Mouse (Mus musculus) neural tube, embryonic 15.5 days (tissue): ENCODE measurements around the gene Pmfbp1. TPM values are rescaled to one million over a fixed set of nuclear protein-coding genes. Genes with fewer than 3 reads are reported as not detected.
A peak's percentile ranks its signal among the peaks of the same experiment; 100 is the strongest.

Experiments used
- ATAC-seq: fragments of 200-750 bp; cut with Nextera tagmentation; 2 replicates; pipeline ENCODE4 v1.8.0; 2017; ENCODE audit warnings: mild to moderate bottlenecking, moderate TSS enrichment, moderate library complexity; ENCODE audit not compliant: low FRiP score
- H3K27ac ChIP-seq: fragments of 300-500 bp; sonication (generic); replicated peaks from 2 replicates; pipeline ENCODE4 v1.5.1; 2015; ENCODE audit warnings: mild to moderate bottlenecking, inconsistent platforms
- H3K27me3 ChIP-seq: fragments of 300-500 bp; sonication (generic); replicated peaks from 2 replicates; pipeline ENCODE4 v1.6.1; 2015; ENCODE audit warnings: inconsistent platforms
- H3K36me3 ChIP-seq: fragments of 300-500 bp; sonication (generic); 2 replicates; pipeline ENCODE4 v1.6.1; 2015; ENCODE audit warnings: inconsistent platforms
- H3K4me1 ChIP-seq: fragments of 300-500 bp; sonication (generic); 2 replicates; pipeline ENCODE4 v1.6.1; 2015; ENCODE audit warnings: inconsistent platforms
- H3K4me2 ChIP-seq: fragments of 300-500 bp; sonication (generic); 2 replicates; pipeline ENCODE4 v1.6.1; 2015; ENCODE audit warnings: inconsistent platforms, mild to moderate bottlenecking, moderate library complexity
- H3K4me3 ChIP-seq: fragments of 300-500 bp; sonication (generic); replicated peaks from 2 replicates; pipeline ENCODE4 v1.5.1; 2015; ENCODE audit warnings: mild to moderate bottlenecking, inconsistent platforms
- H3K9ac ChIP-seq: fragments of 300-500 bp; sonication (generic); replicated peaks from 2 replicates; pipeline ENCODE4 v1.6.1; 2015; ENCODE audit warnings: mild to moderate bottlenecking, inconsistent platforms
- H3K9me3 ChIP-seq: fragments of 300-500 bp; sonication (generic); replicated peaks from 2 replicates; pipeline ENCODE4 v1.6.1; 2016; ENCODE audit warnings: inconsistent platforms
- WGBS: fragments of 180-500 bp; shearing (Covaris S2); methylation state at CpG from one replicate; pipeline ENCODE4 v1.1.7; 2015; ENCODE audit warnings: mixed read lengths; 5-methylcytosine and 5-hydroxymethylcytosine counted together
- polyA plus RNA-seq: library from polyadenylated mRNA; unstranded; fragments of >200 nt; fragmentation: Nextera tagmentation; extraction: Ambion mirVana; gene quantifications from 2 replicates; pipeline ENCODE4 v1.2.1, GENCODE M21; 2015

Gene Pmfbp1
- polyA plus RNA-seq, 1 experiment from 2014 or later = 1.5 TPM

GRCm38 (mm10) chr8:109503566-109503965 lies 9.7 kb downstream of the Pmfbp1 start:
- no peaks in the 10 kb centered on the region for H3K27me3 ChIP-seq
- H3K9me3 ChIP-seq = no peaks in the 10 kb centered on the region
- no peaks in the 10 kb centered on the region for H3K36me3 ChIP-seq
- WGBS = 67% methylated on average over 1 of the region's 1 CpGs
- no peak overlapping the region for H3K27ac ChIP-seq
- H3K4me1 ChIP-seq = peaks cover 3% of the 10 kb centered on the region; the same call in 1 of the 2 replicates
- no peak overlapping the region for H3K9ac ChIP-seq
- H3K4me2 ChIP-seq = no peak overlapping the region
- no peak overlapping the region for H3K4me3 ChIP-seq
- no peak for ATAC-seq

- H3K27me3 ChIP-seq = no peaks in the 10 kb centered on the region
- no peak overlapping the region for H3K4me3 ChIP-seq
- no peak overlapping the region for H3K9ac ChIP-seq
- H3K4me2 ChIP-seq = no peak overlapping the region
- 85% methylated on average over 5 of the region's 5 CpGs for WGBS
- H3K4me1 ChIP-seq = no peaks in the 10 kb centered on the region
- no peaks in the 10 kb centered on the region for H3K9me3 ChIP-seq
- no peak for ATAC-seq
- H3K36me3 ChIP-seq = no peaks in the 10 kb centered on the region
- no peak overlapping the region for H3K27ac ChIP-seq
Measured at GRCm38 (mm10) chr8:109505560-109505959, 11.7 kb downstream of the Pmfbp1 start.

GRCm38 (mm10) chr8:109524008-109524407 lies 30.2 kb downstream of the Pmfbp1 start:
- no peak overlapping the region for H3K27ac ChIP-seq
- no peaks in the 10 kb centered on the region for H3K9me3 ChIP-seq
- no peaks in the 10 kb centered on the region for H3K4me1 ChIP-seq
- H3K4me2 ChIP-seq = no peak overlapping the region
- no peak overlapping the region for H3K9ac ChIP-seq
- no peaks in the 10 kb centered on the region for H3K36me3 ChIP-seq
- no peaks in the 10 kb centered on the region for H3K27me3 ChIP-seq
- ATAC-seq = no peak
- H3K4me3 ChIP-seq = no peak overlapping the region
- 90% methylated on average over 2 of the region's 2 CpGs for WGBS

- WGBS = 91% methylated on average over 19 of the region's 19 CpGs
- no peak overlapping the region for H3K27ac ChIP-seq
Measured at GRCm38 (mm10) chr8:109535140-109535990, 41.5 kb downstream of the Pmfbp1 start.

DNA sequence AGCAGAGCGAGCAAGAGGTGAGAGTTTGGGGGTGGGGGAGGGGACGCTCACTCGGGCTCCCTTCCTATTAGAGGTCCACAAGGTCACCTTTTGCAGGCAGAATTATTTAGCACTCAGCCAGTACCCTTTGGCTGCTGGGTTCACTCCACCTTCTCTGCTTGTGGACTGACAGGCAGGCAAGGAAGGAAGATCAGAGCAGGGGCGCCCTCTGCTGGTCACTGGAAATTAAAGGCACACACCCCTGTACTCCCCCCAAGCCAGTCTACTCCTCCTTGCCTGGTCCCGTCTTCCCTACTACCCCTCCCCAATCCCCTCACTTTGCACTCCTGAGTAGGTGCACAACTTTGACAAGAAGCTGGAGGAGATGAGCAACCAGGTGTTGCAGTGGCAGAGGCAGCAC lies 42.9 kb downstream of the Pmfbp1 start:
- Histone ChIP-seq H3K9me3 (no peaks in the 10 kb centered on the region), H3K27ac (peak overlapping the region; percentile 54)

More at GRCm38 (mm10) chr8:109535140-109535990, 41.5 kb downstream of the Pmfbp1 start:
- Histone ChIP-seq H3K27me3 (no peaks in the 10 kb centered on the region), H3K4me3 (no peak overlapping the region), H3K9me3 (no peaks in the 10 kb centered on the region), H3K36me3 (no peaks in the 10 kb centered on the region), H3K4me1 (peaks cover 8% of the 10 kb centered on the region), H3K4me2 (no peak overlapping the region), H3K9ac (no peak overlapping the region)
- no peak for ATAC-seq

DNA sequence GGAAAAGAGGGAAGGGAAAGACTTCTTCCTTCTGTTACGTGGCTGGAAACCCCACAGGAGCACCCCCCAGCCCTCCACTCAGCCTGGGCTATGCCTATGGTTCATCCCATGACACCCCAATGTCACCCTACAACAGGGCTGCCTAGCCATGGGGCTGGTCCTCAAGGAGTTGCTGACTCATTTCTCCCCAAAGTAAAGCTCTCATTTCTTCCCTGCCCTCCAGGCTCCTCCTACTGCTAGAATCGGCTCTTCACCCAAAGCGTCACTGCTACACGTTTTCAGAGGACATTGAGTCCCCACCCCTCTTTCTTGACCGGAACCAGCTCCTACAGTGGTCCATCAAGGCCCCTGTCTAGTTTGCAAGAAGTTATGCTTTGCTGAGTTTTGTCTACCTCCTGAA lies 48.3 kb downstream of the Pmfbp1 start:
- H3K27ac ChIP-seq = no peak overlapping the region
- ATAC-seq = no peak
- H3K36me3 ChIP-seq = peaks cover 10% of the 10 kb centered on the region; the same call in 1 of the 2 replicates
- no peaks in the 10 kb centered on the region for H3K27me3 ChIP-seq
- no peaks in the 10 kb centered on the region for H3K4me1 ChIP-seq
- WGBS = 71% methylated on average over 5 of the region's 5 CpGs
- H3K9me3 ChIP-seq = no peaks in the 10 kb centered on the region
- no peak overlapping the region for H3K4me2 ChIP-seq
- H3K9ac ChIP-seq = no peak overlapping the region
- no peak overlapping the region for H3K4me3 ChIP-seq

More for the DNA sequence above, 42.9 kb downstream of the Pmfbp1 start:
- no peak overlapping the region for H3K4me3 ChIP-seq
- H3K36me3 ChIP-seq = no peaks in the 10 kb centered on the region
- H3K9ac ChIP-seq = no peak overlapping the region; the same call in 1 of the 2 replicates
- 7% methylated on average over 5 of the region's 5 CpGs for WGBS
- H3K27me3 ChIP-seq = no peaks in the 10 kb centered on the region
- H3K4me1 ChIP-seq = peaks cover 8% of the 10 kb centered on the region
- ATAC-seq = peak; percentile 83
- H3K4me2 ChIP-seq = peak overlapping the region; percentile 42

GRCm38 (mm10) chr8:109542748-109543519 lies 49.1 kb downstream of the Pmfbp1 start:
- no peak for ATAC-seq
- no peaks in the 10 kb centered on the region for H3K27me3 ChIP-seq
- no peaks in the 10 kb centered on the region for H3K4me1 ChIP-seq
- WGBS = 81% methylated on average over 8 of the region's 8 CpGs
- no peaks in the 10 kb centered on the region for H3K9me3 ChIP-seq
- no peak overlapping the region for H3K9ac ChIP-seq
- no peak overlapping the region for H3K4me2 ChIP-seq
- H3K27ac ChIP-seq = no peak overlapping the region
- no peak overlapping the region for H3K4me3 ChIP-seq
- peaks cover 17% of the 10 kb centered on the region for H3K36me3 ChIP-seq

DNA sequence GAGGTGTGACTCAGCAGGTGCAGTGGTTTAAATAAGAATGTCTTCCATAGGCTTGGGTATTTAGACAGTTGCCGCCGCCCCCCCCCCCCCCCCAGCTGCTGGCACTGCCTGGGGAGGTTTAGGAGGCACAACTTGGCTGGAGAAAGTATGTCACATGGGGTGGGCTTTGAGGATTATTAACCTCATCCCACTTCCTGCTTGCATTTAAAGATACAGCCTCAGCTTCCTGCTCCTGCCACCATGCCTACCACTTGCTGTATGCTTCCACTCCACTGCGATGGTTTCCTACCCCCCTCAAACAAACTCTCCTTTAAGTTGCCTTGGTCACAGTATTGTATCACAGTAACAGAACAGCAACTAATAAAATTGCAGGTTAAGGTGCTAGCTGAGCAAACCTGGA lies 50.2 kb downstream of the Pmfbp1 start:
- Histone ChIP-seq H3K9me3 (no peaks in the 10 kb centered on the region), H3K27me3 (no peaks in the 10 kb centered on the region), H3K36me3 (peaks cover 28% of the 10 kb centered on the region), H3K9ac (no peak overlapping the region), H3K4me1 (no peaks in the 10 kb centered on the region), H3K27ac (no peak overlapping the region), H3K4me3 (no peak overlapping the region), H3K4me2 (no peak overlapping the region)
- ATAC-seq = no peak
- WGBS = 47% methylated on average over 3 of the region's 3 CpGs

DNA sequence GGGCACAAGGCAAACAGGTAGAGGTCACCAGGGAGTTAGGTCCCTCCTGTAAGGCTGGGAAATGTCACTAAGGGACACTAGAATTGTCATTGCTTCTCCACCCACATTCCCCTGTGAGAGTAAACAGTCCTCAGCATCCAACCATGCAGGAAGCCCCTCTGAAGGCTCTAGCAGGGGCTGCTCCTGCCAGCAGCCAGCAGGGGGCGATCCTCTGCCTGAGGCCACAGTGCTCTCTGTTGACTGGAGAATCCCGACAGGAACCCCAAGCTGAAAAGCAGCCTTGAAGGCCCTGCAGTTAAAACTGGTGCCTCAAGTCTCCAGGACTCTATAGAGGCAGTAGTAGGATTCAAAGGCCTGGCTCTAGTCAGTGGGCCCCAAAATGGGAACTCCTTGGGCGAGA lies 57.8 kb downstream of the Pmfbp1 start:
- Histone ChIP-seq H3K27ac (no peak overlapping the region), H3K36me3 (peaks cover 98% of the 10 kb centered on the region), H3K9me3 (no peaks in the 10 kb centered on the region), H3K4me1 (no peaks in the 10 kb centered on the region), H3K4me2 (no peak overlapping the region), H3K9ac (no peak overlapping the region), H3K27me3 (no peaks in the 10 kb centered on the region), H3K4me3 (no peak overlapping the region)
- ATAC-seq = no peak
- WGBS = 50% methylated on average over 3 of the region's 3 CpGs

- no peak overlapping the region for H3K4me3 ChIP-seq
- no peak for ATAC-seq
- WGBS = 77% methylated on average over 2 of the region's 2 CpGs
- H3K4me1 ChIP-seq = peaks cover 21% of the 10 kb centered on the region
- no peak overlapping the region for H3K9ac ChIP-seq
- H3K27me3 ChIP-seq = no peaks in the 10 kb centered on the region
- no peak overlapping the region for H3K27ac ChIP-seq
- no peaks in the 10 kb centered on the region for H3K9me3 ChIP-seq
- H3K36me3 ChIP-seq = peaks cover 39% of the 10 kb centered on the region
- H3K4me2 ChIP-seq = no peak overlapping the region
Measured at GRCm38 (mm10) chr8:109563881-109564280, 70.1 kb downstream of the Pmfbp1 start.

DNA sequence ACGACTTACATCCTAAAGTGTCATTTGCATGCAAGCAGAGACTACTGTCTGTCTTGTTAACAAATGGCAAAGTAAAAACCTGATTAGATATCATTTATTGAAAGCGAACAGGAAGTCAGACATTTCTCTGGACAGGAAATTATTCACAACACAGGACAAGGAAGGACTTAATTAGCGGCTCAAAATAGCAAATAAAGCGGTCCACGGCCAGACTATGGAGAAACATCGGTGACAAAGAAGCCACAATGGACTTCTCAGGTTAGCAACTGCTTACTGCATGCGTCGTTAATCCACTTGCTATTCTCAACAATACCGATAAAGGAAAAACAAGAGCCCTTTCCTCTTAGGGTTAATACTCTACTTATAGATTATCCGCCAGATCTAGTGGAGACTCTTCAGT lies 70.9 kb downstream of the Pmfbp1 start:
- Histone ChIP-seq H3K4me3 (peak overlapping the region; percentile 65), H3K9ac (peak overlapping the region; percentile 79), H3K4me1 (peaks cover 21% of the 10 kb centered on the region), H3K36me3 (peaks cover 37% of the 10 kb centered on the region), H3K27me3 (no peaks in the 10 kb centered on the region), H3K27ac (peak overlapping the region; percentile 87), H3K4me2 (peak overlapping the region; percentile 76), H3K9me3 (no peaks in the 10 kb centered on the region)
- no peak for ATAC-seq
- WGBS = 6% methylated on average over 10 of the region's 10 CpGs
